Mouse (Mus musculus): ENCODE measurements around the gene Uevld. TPM values are rescaled to one million over a fixed set of nuclear protein-coding genes. Genes with fewer than 3 reads are reported as not detected.

The Uevld gene
- polyA plus RNA-seq, 2 experiments: 10.0 to 10.2 TPM

DNA sequence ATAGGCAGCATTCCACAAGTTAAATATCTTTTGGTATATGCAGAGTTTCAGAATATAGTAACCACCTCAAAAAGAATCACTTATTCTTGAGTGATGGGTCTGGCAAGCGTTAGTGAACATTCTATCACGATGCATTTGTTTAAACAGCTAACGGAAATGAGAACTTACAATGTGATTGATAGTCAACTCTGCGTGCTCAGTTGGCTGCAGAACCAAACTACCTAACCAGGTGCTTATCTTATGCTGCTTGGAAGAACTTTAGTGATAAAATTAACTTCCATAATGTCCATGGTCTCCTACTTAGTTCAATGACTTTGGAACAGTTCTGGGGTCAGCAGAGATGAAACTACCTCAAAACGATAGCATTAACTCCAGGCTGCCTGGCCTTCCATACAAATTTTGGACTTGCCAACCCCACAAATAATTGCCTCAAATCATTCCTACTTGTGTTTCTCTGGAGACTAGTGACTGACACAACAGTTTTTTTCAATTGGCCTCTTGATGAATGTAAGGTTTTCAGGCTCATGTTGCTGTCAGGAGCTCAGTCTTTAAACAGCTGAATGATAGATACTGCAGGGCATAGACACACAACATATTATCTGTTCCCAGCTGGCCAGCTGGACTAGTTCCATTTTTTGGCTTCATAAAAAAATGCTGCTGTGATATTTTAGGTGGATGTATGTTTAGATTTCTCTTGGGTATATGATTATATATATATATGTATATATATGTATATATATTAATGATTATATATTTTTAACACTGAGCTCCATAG lies 43.0 kb upstream of the Uevld start:
- H3K9ac ChIP-seq (ENCODE audit: low read depth, low read length, severe bottlenecking): no peak overlapping the region
- H3K4me3 ChIP-seq (replicated peaks; ENCODE audit: low read length): no peak overlapping the region
- H3K27me3 ChIP-seq (ENCODE audit: control insufficient read depth, insufficient read depth, low read length): no peaks in the 10 kb centered on the region
- H3K9me3 ChIP-seq (ENCODE audit: control insufficient read depth, low read length): no peaks in the 10 kb centered on the region
- ATAC-seq (ENCODE audit: low FRiP score, low read depth) (no peak), DNase-seq (ENCODE audit: low spot score) (no peak)
- WGBS: 80% methylated on average over 5 of the region's 5 CpGs
- H3K4me1 ChIP-seq (ENCODE audit: control insufficient read depth, insufficient read depth, low read length): peaks cover 18% of the 10 kb centered on the region
- no peak overlapping the region for H3K4me2 ChIP-seq (replicated peaks; ENCODE audit: low read depth, low read length, severe bottlenecking)
- H3K27ac ChIP-seq (replicated peaks; ENCODE audit: low read depth, low read length): peak overlapping the region; percentile 48; the same call in 1 of the 2 replicates
- H3K36me3 ChIP-seq (ENCODE audit: control insufficient read depth, insufficient read depth, low read length): peaks cover 30% of the 10 kb centered on the region
- TF ChIP-seq POLR2A (IDR thresholded peaks at IDR 0.05; ENCODE audit: borderline replicate concordance, extremely low read depth, insufficient read depth, insufficient read length): no peak

DNA sequence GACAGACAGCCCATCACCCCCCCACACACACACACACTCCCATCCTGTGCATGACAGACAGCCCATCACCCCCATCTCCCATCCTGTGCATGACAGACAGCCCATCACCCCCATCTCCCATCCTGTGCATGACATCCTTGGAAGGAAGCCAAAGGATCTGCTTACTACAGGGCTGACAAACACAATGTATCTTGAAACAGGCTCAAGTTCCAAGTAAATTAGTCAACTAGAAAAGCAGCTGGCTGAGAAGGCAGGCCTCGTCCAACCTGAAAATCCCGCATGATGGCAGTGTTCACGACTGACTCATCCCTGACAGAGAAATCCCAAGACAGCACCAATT lies 42.3 kb upstream of the Uevld start:
- no peak for TF ChIP-seq POLR2A (IDR thresholded peaks at IDR 0.05; ENCODE audit: borderline replicate concordance, extremely low read depth, insufficient read depth, insufficient read length)
- 77% methylated on average over 3 of the region's 3 CpGs for WGBS
- Histone ChIP-seq H3K9me3 (ENCODE audit: control insufficient read depth, low read length) (no peaks in the 10 kb centered on the region), H3K9ac (ENCODE audit: low read depth, low read length, severe bottlenecking) (no peak overlapping the region), H3K4me2 (replicated peaks; ENCODE audit: low read depth, low read length, severe bottlenecking) (no peak overlapping the region), H3K27ac (replicated peaks; ENCODE audit: low read depth, low read length) (no peak overlapping the region), H3K4me1 (ENCODE audit: control insufficient read depth, insufficient read depth, low read length) (peaks cover 18% of the 10 kb centered on the region), H3K27me3 (ENCODE audit: control insufficient read depth, insufficient read depth, low read length) (no peaks in the 10 kb centered on the region), H3K36me3 (ENCODE audit: control insufficient read depth, insufficient read depth, low read length) (peaks cover 37% of the 10 kb centered on the region), H3K4me3 (replicated peaks; ENCODE audit: low read length) (no peak overlapping the region)
- ATAC-seq (ENCODE audit: low FRiP score, low read depth) (peak; percentile 47; the same call in 1 of the 2 replicates), DNase-seq (ENCODE audit: low spot score) (peak; percentile 63)

DNA sequence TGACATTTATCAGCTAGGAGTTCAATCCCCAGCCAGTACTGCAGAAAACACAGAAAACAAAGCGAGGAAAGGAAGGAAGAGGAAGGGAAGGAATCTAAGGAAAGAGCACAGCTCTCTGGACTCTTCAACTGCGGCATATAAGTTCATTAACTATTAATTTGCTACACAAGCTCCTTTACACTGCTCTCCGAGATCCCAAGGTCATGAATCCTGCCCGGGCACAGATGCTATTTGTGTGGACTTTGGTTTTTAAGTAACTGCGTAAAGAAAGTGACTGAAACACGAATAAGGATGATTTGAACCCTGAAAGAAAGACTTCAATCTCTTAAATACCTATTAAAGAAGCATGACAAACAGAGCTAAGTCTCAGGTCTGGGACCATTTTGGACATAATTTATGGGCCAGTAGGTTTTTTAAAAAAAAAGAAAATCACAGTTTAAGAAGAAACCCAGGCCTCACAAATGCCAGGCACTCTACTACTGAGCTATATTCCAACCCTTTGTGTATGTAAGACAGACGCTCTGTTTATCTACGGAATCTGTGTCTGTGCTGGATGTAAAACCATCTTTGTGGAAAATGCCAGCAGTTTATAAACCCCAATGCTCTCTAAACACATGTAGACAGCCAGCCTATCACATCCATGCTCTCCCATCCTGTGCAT lies 41.8 kb upstream of the Uevld start:
- Histone ChIP-seq H3K4me1 (ENCODE audit: control insufficient read depth, insufficient read depth, low read length) (peaks cover 18% of the 10 kb centered on the region), H3K27me3 (ENCODE audit: control insufficient read depth, insufficient read depth, low read length) (no peaks in the 10 kb centered on the region), H3K9ac (ENCODE audit: low read depth, low read length, severe bottlenecking) (no peak overlapping the region), H3K4me3 (replicated peaks; ENCODE audit: low read length) (no peak overlapping the region), H3K27ac (replicated peaks; ENCODE audit: low read depth, low read length) (no peak overlapping the region), H3K36me3 (ENCODE audit: control insufficient read depth, insufficient read depth, low read length) (peaks cover 42% of the 10 kb centered on the region), H3K4me2 (replicated peaks; ENCODE audit: low read depth, low read length, severe bottlenecking) (no peak overlapping the region), H3K9me3 (ENCODE audit: control insufficient read depth, low read length) (no peaks in the 10 kb centered on the region)
- 77% methylated on average over 8 of the region's 8 CpGs for WGBS
- TF ChIP-seq POLR2A (IDR thresholded peaks at IDR 0.05; ENCODE audit: borderline replicate concordance, extremely low read depth, insufficient read depth, insufficient read length): no peak
- DNase-seq (ENCODE audit: low spot score) (no peak), ATAC-seq (ENCODE audit: low FRiP score, low read depth) (no peak)

DNA sequence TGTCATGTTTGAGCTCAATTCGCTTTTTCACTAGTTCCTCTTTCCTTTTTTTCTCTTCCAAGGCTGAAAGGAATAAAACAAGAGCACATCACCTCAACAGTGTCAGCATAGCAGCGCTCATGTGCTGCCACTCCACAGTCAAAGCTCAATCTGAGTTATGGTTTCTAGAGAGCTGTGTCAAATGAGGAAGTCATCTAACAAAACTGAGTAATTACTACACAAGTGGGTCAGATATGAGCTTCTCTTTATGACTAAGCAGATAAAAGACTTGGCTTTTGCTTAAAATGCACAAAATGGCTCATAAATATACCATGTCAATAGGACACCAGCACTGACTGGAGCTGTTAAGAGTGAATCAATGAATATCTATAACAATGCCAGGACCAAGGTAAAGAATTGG lies 40.6 kb upstream of the Uevld start:
- WGBS: 95% methylated on average over 2 of the region's 2 CpGs
- DNase-seq (ENCODE audit: low spot score) (no peak), ATAC-seq (ENCODE audit: low FRiP score, low read depth) (no peak)
- H3K9me3 ChIP-seq (ENCODE audit: control insufficient read depth, low read length): no peaks in the 10 kb centered on the region
- H3K9ac ChIP-seq (ENCODE audit: low read depth, low read length, severe bottlenecking): no peak overlapping the region
- H3K27ac ChIP-seq (replicated peaks; ENCODE audit: low read depth, low read length): no peak overlapping the region
- peaks cover 54% of the 10 kb centered on the region for H3K36me3 ChIP-seq (ENCODE audit: control insufficient read depth, insufficient read depth, low read length)
- H3K27me3 ChIP-seq (ENCODE audit: control insufficient read depth, insufficient read depth, low read length): no peaks in the 10 kb centered on the region
- H3K4me1 ChIP-seq (ENCODE audit: control insufficient read depth, insufficient read depth, low read length): peaks cover 18% of the 10 kb centered on the region
- no peak for TF ChIP-seq POLR2A (IDR thresholded peaks at IDR 0.05; ENCODE audit: borderline replicate concordance, extremely low read depth, insufficient read depth, insufficient read length)
- no peak overlapping the region for H3K4me3 ChIP-seq (replicated peaks; ENCODE audit: low read length)
- H3K4me2 ChIP-seq (replicated peaks; ENCODE audit: low read depth, low read length, severe bottlenecking): no peak overlapping the region

DNA sequence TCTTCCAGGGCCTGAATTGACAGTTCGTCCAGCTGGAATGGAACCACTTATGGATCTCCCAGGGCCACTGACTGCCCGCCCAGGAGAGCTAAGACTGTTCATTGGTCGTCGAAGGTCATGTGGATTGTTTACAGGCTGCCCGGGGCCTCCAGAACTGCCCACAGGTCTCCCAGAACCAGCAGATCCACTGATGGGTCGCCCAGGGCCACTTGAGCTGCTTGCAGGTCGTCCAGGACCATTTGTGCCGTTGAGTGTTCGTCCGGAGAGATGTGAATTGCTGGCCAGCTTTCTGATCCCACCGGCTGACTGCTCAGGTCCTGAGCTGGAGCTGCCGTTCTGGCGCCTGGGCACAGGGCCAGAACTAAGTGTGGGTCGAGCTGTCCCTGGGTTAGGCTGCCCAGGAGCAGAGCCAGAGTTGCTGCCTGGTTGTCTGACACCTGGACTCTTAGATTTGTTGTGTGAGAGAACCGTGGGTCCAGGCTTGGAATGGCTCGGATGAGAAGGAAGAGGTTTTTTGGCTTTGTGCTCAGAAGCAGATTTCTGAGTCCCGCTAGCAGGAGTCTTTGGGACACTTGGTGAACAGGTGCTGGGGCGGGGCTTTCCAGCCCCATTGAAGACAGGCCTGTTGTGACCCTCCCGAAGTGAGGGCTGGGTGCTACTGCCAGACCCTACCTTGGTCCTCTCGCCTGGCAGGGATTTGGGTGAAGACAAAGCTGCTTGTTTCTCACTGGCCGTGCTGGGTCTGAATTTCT lies 39.5 kb upstream of the Uevld start:
- Histone ChIP-seq H3K27ac (replicated peaks; ENCODE audit: low read depth, low read length) (no peak overlapping the region), H3K9me3 (ENCODE audit: control insufficient read depth, low read length) (no peaks in the 10 kb centered on the region), H3K36me3 (ENCODE audit: control insufficient read depth, insufficient read depth, low read length) (peaks cover 65% of the 10 kb centered on the region), H3K9ac (ENCODE audit: low read depth, low read length, severe bottlenecking) (no peak overlapping the region), H3K27me3 (ENCODE audit: control insufficient read depth, insufficient read depth, low read length) (no peaks in the 10 kb centered on the region), H3K4me3 (replicated peaks; ENCODE audit: low read length) (no peak overlapping the region), H3K4me2 (replicated peaks; ENCODE audit: low read depth, low read length, severe bottlenecking) (no peak overlapping the region), H3K4me1 (ENCODE audit: control insufficient read depth, insufficient read depth, low read length) (peaks cover 11% of the 10 kb centered on the region)
- no peak for ATAC-seq (ENCODE audit: low FRiP score, low read depth)
- DNase-seq (ENCODE audit: low spot score): no peak
- TF ChIP-seq POLR2A (IDR thresholded peaks at IDR 0.05; ENCODE audit: borderline replicate concordance, extremely low read depth, insufficient read depth, insufficient read length): no peak
- 85% methylated on average over 21 of the region's 21 CpGs for WGBS
